Mouse (Mus musculus): ENCODE measurements at regions not wholly inside any gene's neighbourhood (a gene's known extent, or its start where the extent isn't known, plus 50 kb on each side); places are given as distances from the start of the nearest gene placed in this dataset.

GRCm38 (mm10) chr7:124455659-124456058 is 473.0 kb downstream of the Hs3st4 start:
- no peak for DNase-seq

DNA sequence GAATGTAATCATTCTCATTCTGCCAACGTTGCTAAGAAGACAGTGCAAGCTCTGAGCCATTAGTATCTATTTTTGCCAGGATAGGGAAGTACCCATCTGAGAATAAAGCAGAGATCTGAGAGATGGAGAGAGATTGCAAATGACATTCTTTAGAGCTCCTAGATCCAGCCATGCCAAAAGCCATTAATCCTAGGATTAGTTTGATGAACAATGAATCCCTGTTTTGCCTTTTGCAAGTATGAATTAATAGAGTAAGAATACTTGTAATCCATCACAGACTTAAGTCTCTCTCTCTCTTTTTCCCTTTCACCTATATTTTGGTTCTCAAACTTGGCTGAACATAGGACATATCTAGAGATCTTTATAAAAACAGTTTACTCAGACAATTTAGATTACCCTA is 504.7 kb downstream of the Hs3st4 start:
- no peak for DNase-seq

DNA sequence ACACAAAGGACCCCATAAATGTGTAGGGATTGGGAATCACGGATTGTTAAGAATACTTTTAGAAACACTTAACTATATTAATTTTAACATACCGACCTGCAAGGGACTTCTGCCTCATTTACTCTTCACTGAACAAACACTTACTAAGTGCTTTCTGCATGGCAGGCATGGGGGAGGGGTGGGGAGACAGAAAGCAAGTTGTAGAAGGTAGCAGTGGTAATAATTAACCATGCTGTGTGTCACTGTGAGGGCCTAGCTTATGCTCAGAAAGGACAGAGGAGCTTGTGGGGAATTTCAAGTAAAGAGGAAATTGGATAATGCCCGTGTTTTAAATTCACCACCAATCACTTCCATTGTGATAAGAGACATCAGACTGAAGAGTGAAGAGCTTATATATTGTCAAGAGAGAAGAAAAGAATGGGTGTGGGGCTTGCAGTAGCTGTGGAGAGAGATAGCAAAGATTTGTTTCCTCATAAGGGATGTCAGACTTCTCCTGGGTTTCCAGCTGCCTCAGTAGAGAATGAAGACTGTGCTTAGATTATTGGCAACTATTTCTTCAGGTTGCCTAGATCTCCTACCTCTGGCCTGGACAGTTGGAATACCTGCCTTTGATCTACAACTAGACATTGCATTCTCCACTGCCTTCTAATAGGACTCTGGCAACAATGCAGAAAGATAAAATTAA is 508.6 kb downstream of the Hs3st4 start:
- DNase-seq = no peak

DNA sequence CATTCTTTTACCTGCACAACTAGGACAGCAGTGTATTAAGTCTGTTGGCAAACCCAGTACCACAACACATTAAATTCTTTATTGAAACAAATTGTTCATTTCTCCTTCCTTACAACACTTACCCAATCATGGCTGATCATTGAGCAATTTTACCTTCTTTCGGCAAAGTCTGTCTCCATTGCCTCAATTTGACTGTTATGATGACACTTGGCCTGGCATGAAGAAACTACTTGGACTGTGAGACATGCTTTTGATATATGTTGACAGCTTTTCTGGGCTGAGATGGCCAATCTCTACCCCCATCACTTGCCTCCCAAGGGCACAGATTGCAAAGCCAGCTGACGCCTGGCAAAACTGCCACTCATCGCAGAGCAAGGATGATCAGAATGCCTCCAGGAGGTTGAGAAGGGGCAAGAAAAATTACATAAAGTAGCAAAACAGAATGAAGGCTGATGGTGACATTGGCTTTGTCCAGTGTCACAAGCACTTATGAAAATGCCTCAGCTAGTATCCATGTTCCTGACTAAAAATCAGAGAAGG is 509.3 kb downstream of the Hs3st4 start:
- DNase-seq = peak; percentile 32

- no peak for DNase-seq
These were observed 518.0 kb downstream of the Hs3st4 start for GRCm38 (mm10) chr7:124500636-124501035.

GRCm38 (mm10) chr7:124502760-124503159 is 520.1 kb downstream of the Hs3st4 start:
- DNase-seq = no peak

DNA sequence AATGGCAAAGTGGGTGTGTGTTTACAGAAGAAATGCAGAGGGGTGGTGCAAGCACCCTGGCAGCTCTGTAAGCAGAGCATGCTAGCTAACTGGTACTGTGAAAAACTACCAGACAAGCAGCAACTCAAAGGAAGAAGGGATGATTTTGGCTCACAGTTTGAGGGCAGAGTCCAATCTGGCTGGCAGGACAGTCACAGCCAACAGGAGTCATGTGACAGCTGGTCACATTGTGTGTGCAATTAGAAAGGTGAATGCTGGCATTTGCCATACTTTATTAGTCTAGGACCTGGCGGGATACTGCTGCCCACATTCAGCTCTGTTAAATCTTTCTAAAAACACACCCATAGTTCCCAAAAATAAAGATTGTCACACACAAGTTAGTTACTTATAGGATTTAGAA is 566.4 kb downstream of the Hs3st4 start:
- no peak for DNase-seq

- no peak for DNase-seq
These were observed 574.5 kb downstream of the Hs3st4 start for GRCm38 (mm10) chr7:124557213-124557612.

- DNase-seq = no peak
These were observed 588.1 kb downstream of the Hs3st4 start for GRCm38 (mm10) chr7:124570804-124571203.

GRCm38 (mm10) chr7:124573666-124574065 is 591.0 kb downstream of the Hs3st4 start:
- DNase-seq = no peak

- DNase-seq = no peak
These were observed 598.7 kb downstream of the Hs3st4 start for GRCm38 (mm10) chr7:124581342-124581741.

- no peak for DNase-seq
These were observed 602.6 kb downstream of the Hs3st4 start for GRCm38 (mm10) chr7:124585296-124585695.

DNA sequence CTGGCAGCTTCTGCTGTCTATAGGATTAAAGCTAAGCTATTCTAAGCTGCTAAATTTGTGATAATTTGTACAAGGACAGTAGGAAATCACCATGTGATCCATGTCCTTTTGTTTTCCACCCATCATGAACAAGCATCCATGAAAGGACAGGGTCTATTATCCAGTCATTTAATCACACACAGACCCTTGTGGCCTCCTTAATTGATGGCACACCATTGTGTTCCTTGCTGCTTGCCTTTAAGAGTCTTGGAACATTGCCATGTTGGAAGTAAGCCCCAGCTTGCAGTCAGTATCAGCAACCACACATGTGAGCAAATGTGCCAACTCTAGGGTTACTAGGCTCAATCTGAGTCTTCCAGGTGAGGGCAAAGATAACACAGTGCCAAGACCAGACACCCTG is 608.7 kb downstream of the Hs3st4 start:
- DNase-seq = peak; percentile 61

DNA sequence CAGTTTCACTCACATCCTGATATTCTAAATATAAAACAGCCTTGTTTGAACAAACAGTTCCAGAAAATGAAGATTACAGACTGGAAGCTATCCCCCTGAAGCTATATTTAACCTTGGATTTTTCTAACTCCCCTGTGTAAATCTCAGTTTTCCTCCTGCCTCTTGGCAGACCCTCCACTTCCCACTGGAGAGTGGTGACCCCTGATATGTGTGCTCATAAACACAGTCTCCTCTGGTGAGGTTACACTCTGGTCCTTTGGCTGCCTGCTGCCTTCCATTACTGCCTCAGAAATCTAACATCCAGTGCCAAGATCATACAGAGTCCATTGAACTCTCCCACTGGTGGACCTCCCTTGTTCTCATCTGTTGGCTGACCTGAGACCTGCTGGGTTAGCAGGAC is 610.8 kb downstream of the Hs3st4 start:
- no peak for DNase-seq

GRCm38 (mm10) chr7:124600767-124601166 is 618.1 kb downstream of the Hs3st4 start:
- DNase-seq = no peak

GRCm38 (mm10) chr7:124604581-124604980 is 621.9 kb downstream of the Hs3st4 start:
- DNase-seq = no peak

DNA sequence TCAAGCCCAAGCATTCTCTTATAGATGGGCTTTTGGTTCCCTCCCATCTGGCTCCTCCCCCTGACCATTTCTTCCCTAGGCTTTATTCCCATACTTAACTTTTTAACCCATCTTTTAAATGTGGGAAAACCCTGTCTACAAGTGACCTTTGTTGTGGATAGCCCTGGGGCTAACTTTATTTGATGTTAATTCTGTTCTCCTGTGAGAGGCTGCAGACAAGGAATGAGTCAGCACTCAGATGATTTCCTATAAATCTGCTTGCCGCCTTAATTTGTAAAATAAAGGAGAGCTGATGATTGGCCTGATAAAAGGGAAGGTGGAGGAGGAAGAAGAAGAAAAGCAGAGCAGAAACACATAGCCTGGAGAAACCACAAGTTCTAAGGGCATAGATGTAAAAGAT is 623.3 kb downstream of the Hs3st4 start:
- no peak for DNase-seq

DNA sequence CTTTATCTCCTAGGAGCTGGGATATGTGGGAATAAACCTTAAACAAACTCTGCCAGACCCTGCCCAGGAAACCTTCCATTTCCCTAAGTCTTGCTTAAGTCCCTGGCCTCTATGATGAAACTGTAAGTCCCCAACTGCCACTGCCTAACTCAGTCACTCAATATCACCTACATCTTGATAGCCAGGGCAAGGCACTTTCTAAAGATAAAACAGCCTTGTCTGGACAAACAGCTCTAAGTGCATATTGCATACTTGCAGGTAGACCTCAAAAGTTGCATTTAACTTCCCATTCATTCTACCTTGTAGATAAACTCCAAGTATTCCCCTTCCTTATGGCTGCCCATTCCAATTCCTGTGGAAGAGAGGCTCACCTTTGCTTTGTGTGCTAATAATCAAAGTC is 624.4 kb downstream of the Hs3st4 start:
- no peak for DNase-seq

DNA sequence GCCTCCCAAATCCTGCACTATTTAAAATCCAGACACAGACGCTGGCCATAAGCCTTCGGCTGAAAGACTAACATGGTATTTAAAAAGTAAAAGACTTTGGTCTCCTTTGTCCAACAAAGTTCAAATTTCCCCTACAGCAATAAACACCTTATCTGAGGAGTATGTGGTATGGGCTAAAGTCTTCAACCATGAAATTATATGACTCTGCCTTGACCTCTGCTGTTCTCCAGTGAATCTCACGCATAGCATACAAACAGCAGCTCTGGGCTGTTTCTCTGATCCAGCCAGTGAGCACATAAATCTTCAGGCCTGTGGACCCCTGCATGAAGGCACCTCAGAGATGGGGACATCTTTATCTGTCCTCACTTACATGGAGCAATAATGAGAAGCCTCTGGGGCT is 627.8 kb downstream of the Hs3st4 start:
- no peak for DNase-seq

DNA sequence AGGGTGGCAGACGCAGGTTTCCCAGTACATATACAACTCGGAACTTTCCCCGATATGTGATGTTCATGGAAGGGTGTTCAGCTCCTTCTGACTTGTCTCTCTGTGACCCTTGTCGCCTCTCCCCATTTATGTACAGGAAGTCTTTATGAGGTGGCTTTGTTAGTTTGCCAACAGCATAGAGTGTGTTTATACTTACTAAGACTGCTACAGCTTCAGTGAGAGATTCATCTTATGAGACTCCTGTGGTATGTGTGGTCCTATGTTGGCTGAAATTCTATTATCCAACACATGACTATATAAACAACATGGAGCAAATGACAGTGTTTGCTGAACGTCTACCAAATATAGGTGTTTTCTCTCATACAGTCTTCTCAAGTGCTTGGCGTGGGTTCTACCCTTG is 664.5 kb downstream of the Hs3st4 start:
- no peak for DNase-seq

- DNase-seq = peak; percentile 77
These were observed 684.7 kb downstream of the Hs3st4 start for GRCm38 (mm10) chr7:124667180-124667968.

GRCm38 (mm10) chr7:124668058-124668457 is 685.4 kb downstream of the Hs3st4 start:
- DNase-seq = no peak

GRCm38 (mm10) chr7:124670477-124670876 is 687.8 kb downstream of the Hs3st4 start:
- no peak for DNase-seq

- no peak for DNase-seq
These were observed 688.4 kb downstream of the Hs3st4 start for GRCm38 (mm10) chr7:124671117-124671516.
